Mouse (Mus musculus) spleen, postnatal 36 days (tissue): ENCODE measurements around the gene Grm1.

Experiments used
- DNase-seq, 2 experiments: peaks; one replicate each; pipeline ENCODE4 v3.0.0; 2022; ENCODE audit warnings: low spot score in 2 of 2, mixed read lengths in 1 of 2

Grm1 gene

GRCm38 (mm10) chr10:10726501-10726900, 355.7 kb downstream of the Grm1 start:
- DNase-seq = no peak

DNA sequence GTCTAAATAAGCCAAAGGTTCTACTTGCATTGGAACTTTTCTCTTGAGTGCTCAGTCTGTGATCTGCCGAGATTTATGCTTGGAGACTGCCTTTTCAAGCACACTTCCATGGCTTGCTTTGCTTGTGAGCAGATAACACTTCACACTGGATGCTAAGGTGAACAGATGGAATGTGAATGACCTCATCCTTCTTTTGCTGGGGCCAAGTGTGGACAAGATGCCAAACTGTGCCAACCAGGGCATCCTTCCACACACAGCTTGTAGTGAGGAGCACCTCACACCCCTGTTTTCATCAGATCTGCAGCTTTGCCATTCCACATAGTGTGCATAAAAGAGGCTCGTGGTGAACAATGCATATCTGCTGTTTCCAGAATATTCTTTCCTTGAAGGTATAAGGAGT, 371.3 kb downstream of the Grm1 start:
- no peak for DNase-seq

- no peak for DNase-seq
Measured at GRCm38 (mm10) chr10:10710359-10710758, 371.8 kb downstream of the Grm1 start.

- DNase-seq = no peak
Measured at GRCm38 (mm10) chr10:10708031-10708430, 374.1 kb downstream of the Grm1 start.

DNA sequence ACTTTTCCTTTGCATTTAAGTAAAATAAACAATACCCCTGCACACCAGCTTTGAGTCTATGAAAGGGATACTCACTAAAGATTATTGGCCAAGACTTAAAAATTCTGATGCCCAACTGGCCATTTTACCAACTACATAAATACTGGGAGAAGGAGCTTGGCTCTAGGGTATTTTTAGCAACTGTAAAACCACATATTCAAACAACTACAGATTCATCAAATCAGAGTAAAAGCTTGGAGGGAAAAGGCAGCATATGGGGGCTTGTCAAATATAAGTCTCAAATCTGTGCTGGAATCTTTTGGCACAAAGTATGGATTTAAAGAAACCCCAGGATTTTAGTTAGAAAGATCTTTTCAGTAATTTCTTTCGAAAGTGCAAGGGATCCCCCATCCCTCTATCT, 380.8 kb downstream of the Grm1 start:
- DNase-seq = no peak

DNA sequence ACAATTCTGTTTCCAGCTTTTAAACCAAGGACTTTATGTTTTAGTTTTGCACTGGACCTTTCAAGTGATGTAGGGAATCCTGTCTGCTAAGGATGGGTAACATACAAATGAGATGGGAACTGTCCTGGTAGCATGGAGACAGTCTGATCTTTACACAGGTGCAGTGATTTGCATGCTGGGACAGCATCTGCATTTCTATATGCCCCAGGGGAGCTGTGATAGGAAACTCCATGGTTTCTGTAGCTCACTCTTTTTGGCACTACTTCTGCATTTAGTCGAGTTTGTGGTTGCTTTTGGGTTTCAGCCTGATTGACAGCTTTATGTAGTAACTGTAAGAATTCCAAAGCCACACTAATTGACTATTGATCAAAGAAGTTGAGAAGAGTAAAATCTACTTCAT, 381.3 kb downstream of the Grm1 start:
- DNase-seq = no peak

- DNase-seq = no peak
Measured at GRCm38 (mm10) chr10:10697497-10697896, 384.7 kb downstream of the Grm1 start.

DNA sequence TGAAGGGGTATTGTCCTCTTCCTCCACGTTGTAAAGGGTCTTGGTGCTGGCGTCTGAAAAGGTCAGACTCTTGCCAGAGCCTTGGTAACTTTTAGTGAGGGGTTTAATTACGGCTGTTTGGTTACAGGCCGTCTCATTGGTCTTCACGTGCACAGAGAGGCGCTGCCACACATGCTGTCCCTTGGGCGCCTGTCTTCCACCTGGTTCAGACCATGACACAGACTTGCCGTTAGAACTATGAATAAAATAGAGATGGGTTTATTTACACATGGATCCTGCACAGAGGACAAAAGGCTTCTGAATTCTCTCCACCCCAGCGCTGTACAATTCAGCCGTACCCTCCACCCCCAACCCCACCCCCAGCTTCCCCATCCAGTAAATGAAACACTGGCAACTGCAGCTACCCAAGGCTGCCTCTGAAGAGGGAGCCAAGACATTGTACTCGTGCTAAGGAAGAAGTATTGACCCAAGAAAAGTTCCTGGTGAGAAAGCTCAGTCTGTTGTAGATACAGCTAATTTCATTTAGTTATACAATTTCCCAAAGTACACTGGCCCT, 392.4 kb downstream of the Grm1 start:
- DNase-seq = no peak

GRCm38 (mm10) chr10:10688907-10689667, 393.1 kb downstream of the Grm1 start:
- no peak for DNase-seq

GRCm38 (mm10) chr10:10681048-10681447, 401.1 kb downstream of the Grm1 start, which contains the start of gene Gm10944:
Gm10944 (plus strand) TSS chr10:10681348.
- DNase-seq = no peak

- no peak for DNase-seq
Measured at GRCm38 (mm10) chr10:10659976-10660375, 422.2 kb downstream of the Grm1 start.

DNA sequence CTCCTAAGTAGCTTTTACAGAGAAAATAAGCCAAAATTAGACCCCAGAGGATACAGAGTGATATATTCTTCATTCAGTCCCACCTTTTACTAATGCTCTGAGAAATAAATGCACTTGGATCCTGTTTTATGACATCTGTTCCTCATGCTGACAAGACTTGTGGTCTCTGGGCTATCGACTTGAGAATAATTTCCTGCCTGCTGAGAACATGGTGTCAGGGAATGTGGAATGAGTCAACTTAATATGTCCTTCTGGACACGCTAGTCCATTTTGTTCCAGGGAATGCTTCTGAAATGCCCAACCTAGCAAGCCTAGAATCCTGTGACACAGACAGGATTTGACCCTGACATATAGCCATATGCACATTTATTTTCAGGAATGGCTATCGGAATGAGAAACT, 423.0 kb downstream of the Grm1 start:
- no peak for DNase-seq

GRCm38 (mm10) chr10:10656621-10657020, 425.5 kb downstream of the Grm1 start:
- no peak for DNase-seq

- DNase-seq = no peak
Measured at GRCm38 (mm10) chr10:10655991-10656390, 426.2 kb downstream of the Grm1 start.
